Mouse (Mus musculus) lung, adult 2 months (tissue): ENCODE measurements around the gene Agtrap. TPM values are rescaled to one million over a fixed set of nuclear protein-coding genes. Genes with fewer than 3 reads are reported as not detected.

Experiments used
- DNase-seq: peaks from one replicate; pipeline ENCODE4 v3.0.0; 2022
- H3K4me1 ChIP-seq: fragments of 200-500 bp; 2 replicates; pipeline ENCODE4 v1.6.1; 2011; ENCODE audit warnings: low read length; ENCODE audit not compliant: control insufficient read depth, insufficient read depth
- H3K4me3 ChIP-seq: fragments of 200-500 bp; replicated peaks from 2 replicates; pipeline ENCODE3; 2011; ENCODE audit warnings: low read depth, mild to moderate bottlenecking, control low read depth, low read length; ENCODE audit errors: extremely low read depth
- CTCF ChIP-seq: fragments of 200-500 bp; IDR thresholded peaks from 2 replicates; pipeline ENCODE4 v1.5.1; 2011; ENCODE audit warnings: mild to moderate bottlenecking, low read length, control low read depth; ENCODE audit not compliant: insufficient read depth
- POLR2A ChIP-seq: fragments of 200-500 bp; IDR thresholded peaks from 2 replicates; pipeline ENCODE4 v1.6.1; 2011; ENCODE audit warnings: low read depth, mild to moderate bottlenecking, control low read depth, low read length, borderline replicate concordance; ENCODE audit errors: extremely low read depth
- WGBS: fragments of 180-500 bp; shearing (Covaris S2); methylation state at CpG from one replicate; pipeline ENCODE4 v1.1.7; 2018; 5-methylcytosine and 5-hydroxymethylcytosine counted together
- polyA plus RNA-seq: library from polyadenylated mRNA; depleted of rRNA; stranded (reverse); fragments of >200 nt; gene quantifications from 2 replicates; pipeline ENCODE4 v1.2.3, GENCODE M21; 2012

The Agtrap gene
- polyA plus RNA-seq, 1 experiment, result 56.8 TPM

DNA sequence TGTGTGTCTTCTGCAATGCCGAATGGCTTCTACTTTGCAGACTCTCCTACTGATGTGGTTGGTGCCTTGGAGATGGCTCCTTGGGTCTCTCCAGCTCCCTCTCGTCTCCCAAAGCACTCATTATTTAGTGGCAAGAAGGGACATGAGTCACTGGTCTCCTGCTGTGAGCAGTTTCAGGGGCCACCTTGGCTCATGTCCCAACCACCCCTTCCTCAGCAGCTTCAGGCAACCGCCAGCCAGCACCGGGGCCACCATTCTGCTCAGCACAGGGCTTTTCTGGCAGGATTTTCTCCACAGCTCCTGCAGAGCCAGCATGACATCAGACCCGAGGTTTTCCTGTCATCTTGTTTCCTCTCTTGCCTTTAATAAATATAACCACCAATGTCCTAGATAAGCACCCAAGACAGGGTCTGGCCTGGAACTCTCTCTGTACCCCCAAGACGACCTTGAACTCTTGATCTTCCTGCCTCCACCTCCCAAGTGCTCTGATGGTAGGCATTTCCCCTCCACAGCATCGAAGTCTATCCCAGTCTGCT lies 20.8 kb upstream of the Agtrap start:
- Histone ChIP-seq H3K4me3 (no peak overlapping the region), H3K4me1 (no peaks in the 10 kb centered on the region)
- DNase-seq, result no peak
- TF ChIP-seq CTCF, result no peak
- TF ChIP-seq POLR2A, result no peak
- 32% methylated on average over 7 of the region's 7 CpGs for WGBS

DNA sequence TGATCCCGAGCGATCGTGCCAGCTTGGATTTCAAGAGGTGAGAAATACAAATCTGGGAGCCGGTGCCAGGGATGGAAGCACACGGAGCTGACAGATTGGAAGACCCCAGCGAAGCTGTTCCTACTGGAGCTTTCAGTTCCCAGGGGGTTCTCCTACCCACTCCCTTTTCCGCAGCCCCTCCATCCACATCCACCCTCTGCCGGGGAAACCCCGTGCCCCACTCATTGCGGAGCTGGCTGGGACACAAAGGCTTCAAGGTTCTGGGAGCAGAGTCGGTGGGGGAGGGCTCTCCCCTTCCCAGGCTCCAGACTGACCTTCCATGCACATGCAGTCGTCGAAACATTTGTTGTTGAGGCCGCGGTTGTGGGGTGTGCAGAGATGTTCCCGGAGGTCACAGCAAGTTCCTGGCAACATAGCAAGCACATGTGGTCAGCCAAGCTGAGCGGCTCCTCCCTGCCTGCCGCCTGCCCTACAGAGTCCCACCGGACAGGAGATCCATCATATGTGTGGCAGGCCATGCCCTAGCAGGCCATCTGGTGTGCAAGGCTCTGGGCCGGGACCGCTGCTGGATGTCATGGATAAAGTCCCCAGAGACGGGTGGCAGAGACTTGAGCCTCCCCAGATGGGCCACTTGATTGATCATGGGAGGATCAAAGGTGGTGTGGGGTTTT lies 19.9 kb upstream of the Agtrap start:
- H3K4me1 ChIP-seq, result no peaks in the 10 kb centered on the region
- 31% methylated on average over 22 of the region's 22 CpGs for WGBS

DNA sequence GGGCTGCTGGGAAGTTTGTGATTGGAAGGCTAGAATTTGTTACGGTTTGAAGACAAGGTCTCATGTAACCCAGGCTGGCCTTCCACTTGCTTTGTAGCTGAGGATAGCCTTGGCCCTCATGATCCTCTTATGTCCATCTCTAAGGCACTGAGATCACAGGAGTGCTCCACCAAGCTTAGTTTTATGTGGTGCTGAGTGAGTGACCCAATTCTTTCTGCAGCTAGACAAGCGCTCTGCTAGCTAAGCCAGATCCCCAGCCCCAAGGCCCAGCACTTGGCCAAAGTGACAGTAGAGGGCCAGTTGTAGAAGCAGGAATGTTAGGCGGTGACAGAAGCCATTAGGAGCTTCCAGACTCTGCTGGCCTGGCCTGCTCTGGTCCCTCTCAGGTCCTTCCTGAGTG lies 16.3 kb upstream of the Agtrap start:
- Histone ChIP-seq H3K4me3 (no peak overlapping the region), H3K4me1 (no peaks in the 10 kb centered on the region)
- TF ChIP-seq CTCF (no peak), POLR2A (no peak)
- WGBS, result 84% methylated on average over 3 of the region's 3 CpGs
- no peak for DNase-seq

More for the DNA sequence above, 19.9 kb upstream of the Agtrap start:
- no peak for DNase-seq
- H3K4me3 ChIP-seq, result no peak overlapping the region
- TF ChIP-seq CTCF (no peak), POLR2A (no peak)

DNA sequence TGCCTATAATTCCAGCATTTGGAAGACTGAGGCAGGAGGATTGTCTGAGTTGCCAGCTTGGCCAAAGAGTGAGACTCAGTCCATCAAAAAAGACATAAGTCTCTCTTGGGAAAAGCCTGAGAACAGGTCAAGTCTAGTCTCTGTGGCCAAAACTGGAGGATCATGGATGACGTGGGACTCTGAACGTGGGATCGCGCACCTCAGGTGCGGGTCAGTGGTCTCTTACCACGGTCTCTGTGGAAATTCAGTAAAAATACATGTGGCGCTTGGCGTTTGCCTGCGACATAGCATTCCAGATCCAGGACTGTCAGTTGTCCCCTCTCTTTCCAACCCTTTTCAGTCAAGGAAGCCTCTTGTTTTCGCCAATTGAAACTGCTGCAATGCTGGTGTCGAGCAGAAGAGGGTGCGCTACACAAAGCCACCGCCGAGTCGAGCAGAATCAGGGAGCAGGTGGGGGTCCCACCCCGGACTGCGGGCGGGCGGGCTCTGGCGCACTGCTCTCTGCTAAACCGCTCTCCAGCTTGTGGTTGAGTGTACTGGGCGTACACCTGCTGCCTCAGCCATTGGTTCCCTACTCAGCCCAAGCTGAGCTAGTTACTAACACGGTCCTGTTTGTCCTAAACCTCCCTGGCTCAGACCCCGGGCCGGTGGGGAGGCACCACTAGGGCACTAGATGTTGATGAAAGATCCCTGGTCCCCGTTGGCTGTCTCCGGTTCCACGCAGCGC lies 14.1 kb upstream of the Agtrap start:
- no peaks in the 10 kb centered on the region for H3K4me1 ChIP-seq
- DNase-seq, result peak; percentile 40
- WGBS, result 20% methylated on average over 29 of the region's 29 CpGs

DNA sequence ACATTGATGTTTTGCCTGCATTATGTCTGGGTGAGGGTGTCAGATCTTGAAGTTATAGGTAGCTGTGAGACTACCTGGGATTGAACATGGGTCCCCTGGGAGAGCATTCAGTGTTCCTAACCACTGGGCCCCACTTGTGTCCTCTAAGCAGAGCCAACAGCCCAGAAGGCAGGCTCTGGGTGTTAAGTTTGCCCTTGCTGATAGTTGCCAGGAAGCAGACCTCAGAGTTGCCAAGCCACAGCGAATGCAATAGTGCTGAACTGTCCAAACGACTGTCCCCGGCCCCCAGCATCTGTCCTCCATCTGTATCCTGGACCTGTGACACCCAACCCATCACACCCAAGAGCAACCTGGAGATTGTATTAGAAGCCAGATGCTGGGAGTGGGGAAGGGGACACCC lies 10.8 kb upstream of the Agtrap start:
- Histone ChIP-seq H3K4me1 (no peaks in the 10 kb centered on the region), H3K4me3 (no peak overlapping the region)
- TF ChIP-seq CTCF (no peak), POLR2A (no peak)
- 81% methylated on average over 3 of the region's 3 CpGs for WGBS
- no peak for DNase-seq

More for the DNA sequence above, 14.1 kb upstream of the Agtrap start:
- TF ChIP-seq POLR2A (no peak), CTCF (peak; percentile 35; the same call in 1 of the 2 replicates)
- H3K4me3 ChIP-seq, result peak overlapping the region; percentile 54

DNA sequence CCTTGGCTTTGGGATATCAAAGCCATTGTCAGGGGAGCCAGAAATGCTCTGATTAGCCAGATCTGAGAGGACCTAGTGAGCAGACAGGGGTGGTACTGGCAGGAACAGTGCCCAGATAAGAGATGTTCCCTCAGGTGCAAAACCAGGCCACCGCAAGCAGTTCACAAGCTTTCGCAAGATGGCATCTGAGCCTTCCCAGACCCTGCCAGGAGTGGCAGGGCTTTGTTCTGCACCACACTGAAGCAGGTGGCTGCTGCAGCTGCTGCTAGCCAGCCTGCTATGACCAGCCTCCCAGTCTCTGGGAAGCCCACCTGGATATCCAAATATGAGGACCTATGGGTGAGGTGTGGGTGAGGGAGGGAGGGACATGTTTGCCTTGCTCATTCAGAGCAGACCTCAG lies 10.1 kb upstream of the Agtrap start:
- DNase-seq, result no peak
- no peaks in the 10 kb centered on the region for H3K4me1 ChIP-seq
- TF ChIP-seq POLR2A (no peak), CTCF (no peak)
- WGBS, result 97% methylated on average over 2 of the region's 2 CpGs
- no peak overlapping the region for H3K4me3 ChIP-seq

DNA sequence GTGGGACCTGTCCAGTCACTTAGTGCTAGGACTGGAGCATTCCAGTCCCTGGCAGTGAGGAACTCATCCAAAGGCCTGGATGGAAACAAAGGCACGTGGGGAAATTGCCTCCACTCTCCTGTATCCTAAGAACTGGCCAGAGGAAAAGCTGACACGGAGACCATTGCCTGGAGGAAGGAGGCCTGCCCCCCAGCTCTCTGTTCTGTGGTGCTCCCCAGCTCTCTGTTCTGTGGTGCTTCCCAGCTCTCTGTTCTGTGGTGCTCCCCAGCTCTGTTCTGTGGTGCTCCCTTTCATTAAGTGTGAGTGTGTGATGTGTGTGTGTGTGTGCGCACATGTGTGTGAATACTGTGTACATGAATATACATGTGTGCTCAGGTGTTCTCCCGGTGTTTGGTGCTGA lies 7.2 kb upstream of the Agtrap start:
- TF ChIP-seq CTCF (no peak), POLR2A (no peak)
- 75% methylated on average over 4 of the region's 4 CpGs for WGBS
- H3K4me3 ChIP-seq, result no peak overlapping the region
- no peak for DNase-seq
- no peaks in the 10 kb centered on the region for H3K4me1 ChIP-seq

DNA sequence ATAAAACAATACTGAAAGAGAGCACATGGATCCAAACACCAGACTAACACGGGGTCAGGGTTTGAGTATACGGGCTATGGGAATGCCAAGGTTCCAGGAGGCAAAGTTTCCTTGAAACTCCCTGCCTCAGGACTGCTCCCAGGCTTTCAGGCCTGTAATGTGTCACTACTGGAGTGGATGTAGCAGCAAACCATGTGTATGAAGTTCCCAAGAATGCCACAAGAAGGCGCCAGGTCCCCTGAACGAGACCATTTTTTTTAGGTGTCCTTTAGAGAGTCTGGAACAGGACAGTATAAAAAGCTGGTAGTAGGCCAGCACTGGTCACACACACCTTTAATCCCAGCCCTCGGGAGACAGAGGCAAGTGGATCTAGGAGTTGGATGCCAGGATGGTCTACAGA lies 6.3 kb upstream of the Agtrap start:
- Histone ChIP-seq H3K4me3 (no peak overlapping the region), H3K4me1 (no peaks in the 10 kb centered on the region)
- WGBS, result 82% methylated on average over 5 of the region's 5 CpGs
- TF ChIP-seq CTCF (no peak), POLR2A (no peak)
- no peak for DNase-seq

DNA sequence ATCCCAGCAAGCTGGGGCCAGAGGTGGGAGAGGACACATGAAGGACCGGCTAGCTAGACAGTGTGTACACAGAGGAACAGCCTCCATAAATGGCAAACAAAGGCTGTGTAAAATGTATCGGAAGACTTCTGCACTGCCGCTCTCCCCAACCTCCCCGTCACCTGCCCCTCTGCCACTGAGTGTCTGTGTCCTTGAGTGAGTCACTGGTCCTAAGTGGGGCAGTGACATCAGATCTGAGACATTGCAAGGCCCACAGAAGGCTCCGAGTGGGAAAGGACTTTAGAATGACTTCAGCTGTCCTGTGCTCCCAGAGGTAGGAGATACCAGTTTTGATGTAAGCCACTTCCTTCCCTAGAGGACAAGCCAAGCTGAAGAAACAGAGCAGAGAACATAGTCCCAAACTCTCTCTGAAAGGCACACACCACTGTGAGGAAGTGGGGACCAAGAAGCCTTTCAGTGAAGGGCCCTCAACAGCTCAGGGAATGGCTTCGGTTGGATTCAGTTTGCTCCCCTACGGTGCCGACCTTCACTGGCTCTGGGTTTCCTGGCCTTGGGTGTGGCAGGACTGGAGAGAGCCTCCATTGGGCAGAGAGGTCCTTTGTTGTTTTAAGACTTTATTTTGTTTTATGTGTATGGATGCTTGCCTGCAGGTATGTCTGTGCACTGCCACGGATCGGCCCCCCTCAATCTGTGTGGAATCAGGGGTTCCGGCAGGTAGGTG lies 4.9 kb upstream of the Agtrap start:
- Histone ChIP-seq H3K4me3 (no peak overlapping the region), H3K4me1 (no peaks in the 10 kb centered on the region)
- TF ChIP-seq POLR2A, result no peak
- TF ChIP-seq CTCF, result no peak
- no peak for DNase-seq
- WGBS, result 80% methylated on average over 11 of the region's 11 CpGs
